Mouse (Mus musculus) adrenal gland, adult (tissue): ENCODE data around the gene Vars2.

Experiments
- DNase-seq, 2 experiments: peaks; one replicate each; pipeline ENCODE4 v3.0.0; 2022 to 2023; ENCODE audit warnings: low spot score in 1 of 2; ENCODE audit not compliant: inconsistent age in 2 of 2

Gene Vars2

GRCm38 (mm10) chr17:35635202-35635601, 32.2 kb downstream of the Vars2 start:
- no peak for DNase-seq

DNA sequence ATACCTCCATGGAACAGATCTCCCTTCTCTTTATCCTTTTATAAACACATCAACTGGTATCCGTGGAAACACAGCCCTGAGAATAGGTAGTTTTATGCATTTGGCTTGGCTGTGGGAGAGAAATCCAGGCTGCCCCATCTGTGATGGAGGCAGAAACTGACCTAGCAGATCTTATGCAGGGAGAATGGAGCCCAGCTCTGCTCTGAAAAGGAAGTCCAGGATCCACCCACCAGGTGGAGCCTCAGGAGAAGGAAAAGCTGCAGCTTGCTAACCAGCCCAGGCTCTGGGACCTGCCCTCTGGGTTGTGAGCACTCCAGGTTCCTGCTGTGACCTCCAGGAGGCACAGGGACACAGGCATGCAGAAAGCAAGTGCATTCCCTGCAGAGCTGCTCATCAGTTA, 33.4 kb downstream of the Vars2 start:
- peak in 1 of 2 experiments; percentile 44 for DNase-seq

DNA sequence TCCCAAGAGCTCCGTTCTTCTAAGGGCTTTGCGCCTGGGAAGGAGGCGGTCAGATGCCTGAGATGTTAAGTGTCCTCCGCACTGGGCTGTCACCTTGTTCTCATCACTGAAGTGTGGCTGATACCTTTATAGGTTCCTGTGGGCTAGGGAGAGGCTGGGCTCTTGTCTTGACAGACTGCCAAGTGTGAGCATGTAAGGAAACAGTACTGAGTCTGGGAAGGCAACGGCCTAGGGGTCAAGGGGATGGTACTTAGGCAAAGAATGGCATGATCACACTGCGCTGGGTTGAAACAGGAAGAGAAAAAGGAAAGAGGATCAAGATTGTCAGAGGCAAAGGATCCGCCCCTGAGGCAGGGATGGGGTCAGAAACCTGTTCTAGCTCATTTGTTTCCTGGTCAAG, 40.9 kb downstream of the Vars2 start, which contains the start of gene Gm9573:
Gm9573 (minus strand) TSS at position 101 of the 400 bp plus-strand sequence.
- DNase-seq = no peak

- no peak for DNase-seq
Measured at GRCm38 (mm10) chr17:35617127-35617526, 50.3 kb downstream of the Vars2 start.
